Mouse (Mus musculus) spleen, postnatal 0 days (tissue): ENCODE data around the gene Fscb. TPM values are rescaled to one million over a fixed set of nuclear protein-coding genes. Genes with fewer than 3 reads are reported as not detected.

Source experiments
- polyA plus RNA-seq: library from polyadenylated mRNA; unstranded; fragments of >200 nt; fragmentation: Nextera tagmentation; extraction: Ambion mirVana; gene quantifications from 2 replicates; pipeline ENCODE4 v1.2.1, GENCODE M21; 2015

Gene Fscb
- not detected in 2 replicates for polyA plus RNA-seq

DNA sequence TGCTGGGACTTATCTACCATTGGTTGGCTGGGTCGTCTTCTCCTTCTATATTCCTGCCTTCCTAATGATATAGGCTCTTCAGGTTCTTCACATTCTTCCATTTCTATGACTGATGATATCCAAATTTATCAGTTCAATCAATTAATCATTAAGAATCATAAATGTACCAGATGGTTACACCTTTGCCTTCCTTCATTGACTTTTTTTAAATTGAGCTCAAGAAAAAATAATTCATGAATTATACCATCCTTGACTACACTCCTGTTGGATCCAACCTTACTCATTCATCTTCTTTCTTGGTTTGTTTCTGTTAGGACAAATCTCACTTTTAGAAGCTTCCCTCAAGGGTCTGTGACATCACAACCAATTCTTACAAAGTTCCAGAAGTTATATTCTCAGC lies at the start of gene Fscb:
Gene Fscb, minus strand, starts transcription at position 101 of the 400 bp plus-strand sequence.

